Mouse (Mus musculus): ENCODE measurements at regions not wholly inside any gene's neighbourhood (a gene's known extent, or its start where the extent isn't known, plus 50 kb on each side); places are given as distances from the start of the nearest gene placed in this dataset.

- intact Hi-C loops (cut with DNase I), result no loop called here
- no peak for DNase-seq (ENCODE audit: extremely low spot score in 1 of 2, low spot score in 2 of 2)
Measured at GRCm38 (mm10) chr13:16771845-16772244, 760.2 kb downstream of the Inhba start.

- no peak for DNase-seq (ENCODE audit: extremely low spot score in 1 of 2, low spot score in 2 of 2)
- intact Hi-C loops (cut with DNase I), result no loop called here
Measured at GRCm38 (mm10) chr13:16805560-16805959, 793.9 kb downstream of the Inhba start.

All from left cerebral cortex, postnatal 10 days (tissue).